Mouse (Mus musculus) liver, adult (tissue): ENCODE measurements around the gene Tnfsf11.

Experiments used
- GATA4 ChIP-seq: IDR thresholded peaks from 2 replicates; pipeline ENCODE4 v1.6.1; 2014; ENCODE audit warnings: mild to moderate bottlenecking, low read length; ENCODE audit not compliant: insufficient replicate concordance

Tnfsf11 gene

DNA sequence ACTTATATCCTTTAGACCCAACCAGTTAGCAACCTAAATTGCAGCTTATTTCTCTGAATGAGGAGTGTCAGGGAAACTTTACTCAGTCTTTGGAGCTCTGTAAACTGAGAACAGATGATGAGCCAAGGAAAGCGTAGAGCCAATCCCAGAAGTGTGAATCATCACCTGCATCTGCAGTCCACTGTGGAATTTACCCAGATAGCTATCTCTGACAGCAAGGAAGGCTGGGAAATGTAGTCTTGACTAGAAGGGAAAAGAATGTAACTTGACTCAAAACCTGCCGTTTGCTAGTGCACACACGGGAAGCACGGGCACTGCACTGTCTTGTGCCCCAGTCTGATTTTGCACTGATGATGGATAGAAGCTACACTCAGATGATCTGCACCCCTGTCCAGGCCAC, 63.0 kb downstream of the Tnfsf11 start:
- no peak for TF ChIP-seq GATA4

GRCm38 (mm10) chr14:78239346-78239745, 68.5 kb downstream of the Tnfsf11 start:
- TF ChIP-seq GATA4, result no peak

GRCm38 (mm10) chr14:78237238-78237637, 70.6 kb downstream of the Tnfsf11 start:
- no peak for TF ChIP-seq GATA4

GRCm38 (mm10) chr14:78236144-78236543, 71.7 kb downstream of the Tnfsf11 start:
- no peak for TF ChIP-seq GATA4

GRCm38 (mm10) chr14:78235296-78235695, 72.5 kb downstream of the Tnfsf11 start:
- no peak for TF ChIP-seq GATA4

- no peak for TF ChIP-seq GATA4
Measured at GRCm38 (mm10) chr14:78229012-78229411, 78.8 kb downstream of the Tnfsf11 start.
